Mouse (Mus musculus) embryo, embryonic 11 days (tissue): ENCODE results near the gene Rev1.

ENCODE experiments used
- DNase-seq: peaks from one replicate; pipeline ENCODE4 v3.0.0-alpha.2; 2015

Rev1 gene

GRCm38 (mm10) chr1:38129501-38130267 lies at the start of gene Rev1:
TSS of gene Rev1 (minus strand) at chr1:38129801.
- peak; percentile 96 for DNase-seq

- no peak for DNase-seq
These were observed 49.3 kb upstream of the Rev1 start for GRCm38 (mm10) chr1:38178929-38179328.

- no peak for DNase-seq
These were observed 46.5 kb upstream of the Rev1 start for GRCm38 (mm10) chr1:38176077-38176476.

GRCm38 (mm10) chr1:38171874-38172273 lies 42.3 kb upstream of the Rev1 start:
- DNase-seq, result no peak

GRCm38 (mm10) chr1:38165696-38166095 lies 36.1 kb upstream of the Rev1 start:
- no peak for DNase-seq

- no peak for DNase-seq
These were observed 20.5 kb upstream of the Rev1 start for GRCm38 (mm10) chr1:38150086-38150485.

GRCm38 (mm10) chr1:38146008-38146407 lies 16.4 kb upstream of the Rev1 start:
- DNase-seq, result no peak

GRCm38 (mm10) chr1:38141371-38141770 lies 11.8 kb upstream of the Rev1 start:
- no peak for DNase-seq

- DNase-seq, result no peak
These were observed 11.3 kb upstream of the Rev1 start for GRCm38 (mm10) chr1:38140911-38141310.

- DNase-seq, result no peak
These were observed 9.8 kb upstream of the Rev1 start for GRCm38 (mm10) chr1:38139396-38139795.

GRCm38 (mm10) chr1:38132942-38133341 lies 3.3 kb upstream of the Rev1 start:
- DNase-seq, result no peak

GRCm38 (mm10) chr1:38130715-38131483 lies 1.3 kb upstream of the Rev1 start:
- DNase-seq, result peak; percentile 41

GRCm38 (mm10) chr1:38128919-38129436 lies 623 bp downstream of the Rev1 start:
- DNase-seq, result peak; percentile 76

GRCm38 (mm10) chr1:38127036-38127435 lies 2.6 kb downstream of the Rev1 start:
- DNase-seq, result no peak

- DNase-seq, result no peak
These were observed 3.2 kb downstream of the Rev1 start for GRCm38 (mm10) chr1:38126426-38126825.

GRCm38 (mm10) chr1:38124261-38124660 lies 5.3 kb downstream of the Rev1 start:
- DNase-seq, result no peak

- DNase-seq, result no peak
These were observed 8.7 kb downstream of the Rev1 start for GRCm38 (mm10) chr1:38120877-38121276.

- DNase-seq, result no peak
These were observed 11.0 kb downstream of the Rev1 start for GRCm38 (mm10) chr1:38118624-38119023.

GRCm38 (mm10) chr1:38109786-38110185 lies 19.8 kb downstream of the Rev1 start:
- DNase-seq, result no peak

GRCm38 (mm10) chr1:38103813-38104212 lies 25.8 kb downstream of the Rev1 start:
- DNase-seq, result peak; percentile 9

GRCm38 (mm10) chr1:38103214-38103613 lies 26.4 kb downstream of the Rev1 start:
- DNase-seq, result no peak

- DNase-seq, result no peak
These were observed 48.3 kb downstream of the Rev1 start for GRCm38 (mm10) chr1:38081316-38081715.

- no peak for DNase-seq
These were observed 58.3 kb downstream of the Rev1 start for GRCm38 (mm10) chr1:38071326-38071725.

GRCm38 (mm10) chr1:38067276-38067675 lies 62.3 kb downstream of the Rev1 start:
- no peak for DNase-seq
